Mouse (Mus musculus) CH12.LX (cell line): ENCODE results near the gene Mrgprf. TPM values are rescaled to one million over a fixed set of nuclear protein-coding genes. Genes with fewer than 3 reads are reported as not detected.

Source experiments
- DNase-seq: peaks from one replicate; pipeline ENCODE4 v3.0.0-alpha.2; 2013; ENCODE audit errors: extremely low read depth
- H3K27ac ChIP-seq: 2 replicates; pipeline ENCODE4 v1.5.1; 2012; ENCODE audit warnings: low read depth, mild to moderate bottlenecking, control low read depth, moderate library complexity; ENCODE audit not compliant: insufficient read depth
- H3K27me3 ChIP-seq: replicated peaks from 2 replicates; pipeline ENCODE3; 2012; ENCODE audit warnings: inconsistent platforms
- H3K36me3 ChIP-seq, 2 experiments: replicated peaks in 1 of 2; 2 replicates each; pipeline versions ENCODE3 to v1.6.1; 2012; ENCODE audit warnings: inconsistent platforms in 1 of 2, low read length in 1 of 2, mild to moderate bottlenecking in 1 of 2, mixed read lengths in 1 of 2, moderate library complexity in 1 of 2; ENCODE audit not compliant: control insufficient read depth in 1 of 2, insufficient read depth in 1 of 2
- H3K4me1 ChIP-seq, 2 experiments: 2 replicates each; pipeline ENCODE4 v1.6.1; 2012; ENCODE audit warnings: inconsistent platforms in 1 of 2, moderate library complexity in 1 of 2; ENCODE audit not compliant: insufficient read depth in 2 of 2, control insufficient read depth in 1 of 2
- H3K4me2 ChIP-seq: 2 replicates; pipeline ENCODE4 v1.6.1; 2012; ENCODE audit warnings: low read depth, mild to moderate bottlenecking, control low read depth; ENCODE audit not compliant: poor library complexity, insufficient read depth, severe bottlenecking
- H3K4me3 ChIP-seq, 3 experiments: fragments of 150-350 bp in 1 of 3; sonication (generic) in 1 of 3; replicated peaks in 1 of 3; 2 replicates each; pipeline versions ENCODE3 to v1.5.1; 2011 to 2012; ENCODE audit warnings: low read depth in 2 of 3, low read length in 2 of 3, mild to moderate bottlenecking in 2 of 3, moderate library complexity in 2 of 3, control low read depth in 1 of 3, improper control_type of control experiment in 1 of 3, inconsistent platforms in 1 of 3, mixed read lengths in 1 of 3; ENCODE audit not compliant: poor library complexity in 1 of 3
- H3K79me2 ChIP-seq: replicated peaks from 2 replicates; pipeline ENCODE4 v1.6.1; 2012; ENCODE audit warnings: mild to moderate bottlenecking, moderate library complexity; ENCODE audit not compliant: control insufficient read depth, poor library complexity, insufficient read depth, severe bottlenecking; ENCODE audit errors: extremely low read depth
- H3K9ac ChIP-seq: 2 replicates; pipeline ENCODE4 v1.6.1; 2012; ENCODE audit warnings: low read depth, mild to moderate bottlenecking, control low read depth, moderate library complexity; ENCODE audit not compliant: insufficient read depth
- H3K9me3 ChIP-seq: replicated peaks from 2 replicates; pipeline ENCODE3; 2012; ENCODE audit warnings: low read length, inconsistent platforms, mixed read lengths
- CHD1 ChIP-seq: IDR thresholded peaks from 2 replicates; pipeline ENCODE4 v1.6.1; 2012; ENCODE audit warnings: low read depth, low read length, improper control_type of control experiment, inconsistent platforms
- CHD2 ChIP-seq: IDR thresholded peaks from 2 replicates; pipeline ENCODE4 v1.6.1; 2011; ENCODE audit warnings: low read length, improper control_type of control experiment
- CTCF ChIP-seq, 2 experiments: IDR thresholded peaks in 1 of 2; conservative IDR thresholded peaks in 1 of 2; 2 replicates each; pipeline ENCODE4 v1.5.1; 2011 to 2012; ENCODE audit warnings: low read depth in 2 of 2, low read length in 2 of 2, improper control_type of control experiment in 1 of 2, inconsistent platforms in 1 of 2, mild to moderate bottlenecking in 1 of 2, moderate library complexity in 1 of 2
- E2F4 ChIP-seq: IDR thresholded peaks from 2 replicates; pipeline ENCODE4 v1.6.1; 2011; ENCODE audit warnings: low read depth, low read length, improper control_type of control experiment; ENCODE audit not compliant: insufficient replicate concordance
- ELF1 ChIP-seq: IDR thresholded peaks from 2 replicates; pipeline ENCODE4 v1.6.1; 2014; ENCODE audit warnings: low read depth, mild to moderate bottlenecking, inconsistent platforms, low read length, improper control_type of control experiment
- EP300 ChIP-seq: IDR thresholded peaks from 2 replicates; pipeline ENCODE4 v1.6.1; 2011; ENCODE audit warnings: low read length, improper control_type of control experiment
- ETS1 ChIP-seq: conservative IDR thresholded peaks from 2 replicates; pipeline ENCODE4 v1.6.1; 2012; ENCODE audit warnings: low read depth, mild to moderate bottlenecking, inconsistent platforms, low read length, improper control_type of control experiment, moderate library complexity
- GABPA ChIP-seq: IDR thresholded peaks from 2 replicates; pipeline ENCODE4 v1.6.1; 2012; ENCODE audit warnings: low read depth, low read length, improper control_type of control experiment, inconsistent platforms; ENCODE audit not compliant: insufficient replicate concordance
- IRF4 ChIP-seq: IDR thresholded peaks from 2 replicates; pipeline ENCODE4 v1.6.1; 2014; ENCODE audit warnings: low read depth, mild to moderate bottlenecking, inconsistent platforms, low read length, improper control_type of control experiment
- JUN ChIP-seq: IDR thresholded peaks from 2 replicates; pipeline ENCODE4 v1.6.1; 2011; ENCODE audit warnings: low read depth, mild to moderate bottlenecking, low read length, improper control_type of control experiment, moderate library complexity; ENCODE audit not compliant: insufficient read depth
- JUND ChIP-seq: conservative IDR thresholded peaks from 2 replicates; pipeline ENCODE4 v1.6.1; 2011; ENCODE audit warnings: low read depth, low read length, improper control_type of control experiment
- MAFK ChIP-seq: IDR thresholded peaks from 2 replicates; pipeline ENCODE4 v1.6.1; 2011; ENCODE audit warnings: low read length, improper control_type of control experiment; ENCODE audit not compliant: insufficient replicate concordance
- MAX ChIP-seq: IDR thresholded peaks from 2 replicates; pipeline ENCODE4 v1.6.1; 2011; ENCODE audit warnings: low read length, improper control_type of control experiment
- MEF2A ChIP-seq: IDR thresholded peaks from 2 replicates; pipeline ENCODE4 v1.6.1; 2014; ENCODE audit warnings: low read depth, mild to moderate bottlenecking, inconsistent platforms, low read length, improper control_type of control experiment, borderline replicate concordance
- MXI1 ChIP-seq: IDR thresholded peaks from 2 replicates; pipeline ENCODE4 v1.6.1; 2011; ENCODE audit warnings: mild to moderate bottlenecking, low read depth, low read length, improper control_type of control experiment
- NELFE ChIP-seq: IDR thresholded peaks from 2 replicates; pipeline ENCODE4 v1.6.1; 2011; ENCODE audit warnings: low read depth, low read length, improper control_type of control experiment
- RAD21 ChIP-seq: IDR thresholded peaks from 2 replicates; pipeline ENCODE4 v1.6.1; 2011; ENCODE audit warnings: low read depth, mild to moderate bottlenecking, low read length, improper control_type of control experiment, moderate library complexity
- RCOR1 ChIP-seq: conservative IDR thresholded peaks from 2 replicates; pipeline ENCODE4 v1.6.1; 2012; ENCODE audit warnings: low read depth, mild to moderate bottlenecking, inconsistent platforms, low read length, improper control_type of control experiment
- TCF12 ChIP-seq: IDR thresholded peaks from 2 replicates; pipeline ENCODE4 v1.6.1; 2014; ENCODE audit warnings: low read depth, mild to moderate bottlenecking, inconsistent platforms, low read length, improper control_type of control experiment
- UBTF ChIP-seq: IDR thresholded peaks from 2 replicates; pipeline ENCODE4 v1.6.1; 2012; ENCODE audit warnings: low read depth, mild to moderate bottlenecking, inconsistent platforms, low read length, improper control_type of control experiment, moderate library complexity
- USF1 ChIP-seq: IDR thresholded peaks from 2 replicates; pipeline ENCODE4 v1.6.1; 2014; ENCODE audit warnings: low read depth, mild to moderate bottlenecking, inconsistent platforms, low read length, improper control_type of control experiment
- ZC3H11A ChIP-seq: IDR thresholded peaks from 2 replicates; pipeline ENCODE4 v1.6.1; 2012; ENCODE audit warnings: low read depth, mild to moderate bottlenecking, inconsistent platforms, low read length, improper control_type of control experiment
- ZMIZ1 ChIP-seq: IDR thresholded peaks from 2 replicates; pipeline ENCODE4 v1.6.1; 2012; ENCODE audit warnings: low read depth, mild to moderate bottlenecking, inconsistent platforms, low read length, improper control_type of control experiment
- ZNF384 ChIP-seq: IDR thresholded peaks from 2 replicates; pipeline ENCODE4 v1.6.1; 2012; ENCODE audit warnings: low read depth, low read length, improper control_type of control experiment, inconsistent platforms
- dilution Hi-C: fragments of 300-500 bp; cut with MboI; formaldehyde crosslinking; loops from 2 replicates; pipeline ENCODE4 v1.14.3; 2020; ENCODE audit warnings: low sequenced_read_pairs; ENCODE audit not compliant: extremely low pct_unique_long_range_greater_than_20kb, extremely low pct_ligation_motif_present
- in situ Hi-C: fragments of 300-500 bp; cut with MboI; formaldehyde crosslinking; loops from 3 replicates; pipeline ENCODE4 v1.14.3; 2019; ENCODE audit warnings: low sequenced_read_pairs, low pct_ligation_motif_present, low pct_unique_long_range_greater_than_20kb, mixed read lengths
- polyA plus RNA-seq: library from polyadenylated mRNA; unstranded; fragments of >175 nt; gene quantifications from 2 replicates; pipeline ENCODE4 v1.2.1, GENCODE M21; 2012; ENCODE audit warnings: low read depth; ENCODE audit not compliant: insufficient read length
- total RNA-seq, 2 experiments: library from RNA; depleted of rRNA; stranded (reverse); fragments of 300-350 nt in 1 of 2; fragments of >200 nt in 1 of 2; gene quantifications; 2 replicates each; pipeline ENCODE4 v1.2.3; 2012 to 2014

The Mrgprf gene
- total and polyA plus RNA-seq, 3 experiments: not detected

DNA sequence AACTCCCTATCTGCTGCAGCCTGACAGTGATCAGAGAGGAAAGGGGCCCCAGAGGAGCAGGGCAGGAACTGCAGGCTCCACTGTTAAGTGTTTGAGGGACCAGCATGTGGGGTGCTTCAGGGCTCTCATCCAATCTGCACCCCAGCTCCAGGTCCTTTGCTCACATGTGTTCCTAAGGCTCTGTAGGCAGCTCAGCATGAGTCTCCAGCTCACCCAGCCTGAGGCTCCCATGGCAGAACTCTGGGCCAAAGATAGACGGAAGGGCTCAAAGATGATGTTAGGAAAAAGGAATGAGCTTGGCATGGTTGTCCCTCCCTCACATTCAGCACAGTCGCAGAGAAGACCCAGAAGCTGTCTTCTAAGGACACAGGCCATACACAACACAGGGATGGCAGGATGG lies 30.0 kb downstream of the Mrgprf start:
- Histone ChIP-seq H3K4me2 (no peak overlapping the region), H3K79me2 (no peaks in the 10 kb centered on the region), H3K9ac (no peak overlapping the region), H3K4me3 (no peak overlapping the region), H3K27ac (no peak overlapping the region), H3K4me1 (no peaks in the 10 kb centered on the region), H3K36me3 (no peaks in the 10 kb centered on the region), H3K9me3 (peaks cover 3% of the 10 kb centered on the region), H3K27me3 (peaks cover 59% of the 10 kb centered on the region)
- DNase-seq: no peak
- dilution Hi-C loops: no loop called here
- TF ChIP-seq MAFK (no peak), EP300 (no peak)
- in situ Hi-C loops: no loop called here

DNA sequence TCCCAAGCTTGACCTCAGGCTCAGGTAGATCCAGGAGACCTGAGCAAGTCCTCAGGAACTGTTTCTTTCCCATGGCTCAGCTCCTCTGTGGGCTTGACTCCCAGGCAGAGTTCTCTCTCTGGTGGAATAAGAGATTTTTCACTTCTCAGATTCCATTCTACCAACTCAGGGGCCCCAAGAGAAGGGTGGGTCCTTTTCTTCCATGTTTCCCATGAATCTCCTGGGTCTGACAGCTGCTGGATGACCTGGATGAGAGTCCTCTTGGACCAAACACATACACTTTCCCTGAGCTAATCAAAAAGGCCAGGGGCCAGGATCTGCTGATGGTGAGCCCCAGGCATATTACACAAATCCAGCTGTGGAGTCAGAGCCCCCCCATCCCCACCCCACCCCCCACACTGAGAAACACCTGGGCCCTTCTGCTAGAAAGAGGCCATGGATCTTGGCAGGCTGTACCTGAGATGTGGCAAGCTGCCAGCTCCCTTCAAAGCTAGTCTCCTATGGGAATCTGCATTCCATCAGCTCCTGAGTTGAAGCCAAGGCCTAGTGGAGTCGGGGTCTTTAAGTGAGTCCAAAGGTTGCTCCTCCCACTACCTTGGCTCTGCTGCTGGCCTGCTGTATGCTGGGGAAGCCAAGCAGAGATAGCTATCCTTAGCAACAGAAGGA lies 31.9 kb downstream of the Mrgprf start:
- peaks cover 3% of the 10 kb centered on the region for H3K9me3 ChIP-seq

DNA sequence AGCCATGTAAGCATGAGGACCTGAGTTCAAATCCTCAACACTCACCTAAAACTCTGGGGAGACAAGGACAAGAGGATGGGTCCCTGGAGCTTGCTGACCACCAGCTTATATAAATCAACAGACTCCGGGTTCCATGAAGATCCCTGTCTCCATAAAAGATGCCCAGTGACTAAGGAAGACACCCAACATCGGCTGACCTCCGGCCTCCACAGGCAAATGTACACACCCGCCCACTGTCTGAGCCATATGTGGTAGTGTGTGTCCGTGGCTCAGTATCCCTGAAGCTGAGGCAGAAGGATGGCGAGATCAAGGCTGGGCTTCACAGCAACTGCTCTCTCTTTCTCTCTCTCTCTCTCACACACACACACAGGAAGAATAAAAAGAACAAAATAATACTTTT lies 33.3 kb downstream of the Mrgprf start:
- no peaks in the 10 kb centered on the region for H3K4me1 ChIP-seq
- H3K79me2 ChIP-seq: no peaks in the 10 kb centered on the region
- TF ChIP-seq ZMIZ1 (no peak), JUND (no peak), MXI1 (no peak), CHD1 (no peak), ELF1 (no peak), RAD21 (no peak), GABPA (no peak), NELFE (no peak), ZC3H11A (no peak), E2F4 (no peak), JUN (no peak), MAX (no peak), CHD2 (no peak), ZNF384 (no peak), TCF12 (no peak), CTCF (conservative IDR thresholded peaks at IDR 0.05 in 1 of 2, IDR thresholded peaks at IDR 0.05 in 1 of 2; ENCODE audit: low read depth in 2 of 2, low read length in 2 of 2) (no peak), ETS1 (no peak), RCOR1 (no peak)
- dilution Hi-C loops (no loop called here), in situ Hi-C loops (no loop called here)
- no peak overlapping the region for H3K4me3 ChIP-seq
- H3K36me3 ChIP-seq: no peaks in the 10 kb centered on the region
- H3K27me3 ChIP-seq: peaks cover 56% of the 10 kb centered on the region
- H3K9me3 ChIP-seq: peaks cover 5% of the 10 kb centered on the region
- H3K4me2 ChIP-seq: no peak overlapping the region
- H3K9ac ChIP-seq: no peak overlapping the region
- DNase-seq: no peak
- no peak overlapping the region for H3K27ac ChIP-seq

More for the DNA sequence above, 31.9 kb downstream of the Mrgprf start:
- Histone ChIP-seq H3K27me3 (peaks cover 55% of the 10 kb centered on the region), H3K4me2 (no peak overlapping the region), H3K36me3 (no peaks in the 10 kb centered on the region), H3K4me1 (no peaks in the 10 kb centered on the region), H3K79me2 (no peaks in the 10 kb centered on the region), H3K4me3 (no peak overlapping the region), H3K27ac (no peak overlapping the region), H3K9ac (no peak overlapping the region)
- dilution Hi-C loops: no loop called here
- TF ChIP-seq ZC3H11A (no peak), MEF2A (no peak), USF1 (no peak), IRF4 (no peak), JUND (no peak), NELFE (no peak), E2F4 (no peak), CHD1 (no peak), JUN (no peak), UBTF (no peak)
- DNase-seq: no peak
- in situ Hi-C loops: no loop called here
